Mouse (Mus musculus): ENCODE results near the gene Lsamp. TPM values are rescaled to one million over a fixed set of nuclear protein-coding genes. Genes with fewer than 3 reads are reported as not detected.

Lsamp gene
- polyA plus RNA-seq, 1 experiment from 2014 or later, result 1.5 TPM

DNA sequence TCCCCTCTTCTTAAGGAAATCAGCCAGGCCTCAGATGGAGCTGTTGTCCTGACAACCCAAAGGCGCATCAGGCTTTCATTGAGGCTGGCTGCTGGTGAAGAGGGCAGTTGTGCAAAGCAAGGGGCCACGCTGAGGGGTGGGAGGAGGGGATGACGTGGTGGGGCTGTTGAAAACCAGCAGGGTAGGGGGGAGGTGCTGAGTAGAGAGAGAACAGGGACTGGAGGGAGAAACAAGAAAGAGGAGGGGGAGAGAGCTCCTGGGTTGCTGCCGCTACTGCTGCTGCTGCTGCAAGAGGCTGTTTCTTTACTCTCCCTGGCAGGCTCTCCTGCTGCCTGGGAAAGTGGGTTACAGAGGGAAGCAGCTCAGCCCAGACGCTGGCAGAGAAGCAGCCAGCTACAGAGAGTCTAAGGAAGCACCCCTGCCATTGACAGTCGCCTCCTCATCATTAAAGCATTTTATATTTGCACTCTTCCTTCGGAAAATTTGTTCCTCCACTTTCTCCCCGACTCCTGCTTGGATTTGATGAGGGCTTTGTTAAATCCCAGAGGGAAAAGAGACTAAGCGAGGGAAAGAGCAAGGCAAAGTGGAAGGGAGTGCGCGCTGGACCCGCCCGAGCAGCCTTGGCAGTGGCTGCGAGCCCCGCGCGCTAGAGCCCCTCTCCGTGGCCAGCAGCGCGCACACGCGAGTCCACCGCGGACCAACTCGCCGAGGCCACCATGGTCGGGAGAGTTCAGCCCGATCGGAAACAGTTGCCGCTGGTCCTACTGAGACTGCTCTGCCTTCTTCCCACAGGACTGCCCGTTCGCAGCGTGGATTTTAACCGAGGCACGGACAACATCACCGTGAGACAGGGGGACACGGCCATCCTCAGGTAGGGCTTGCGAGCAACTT is 1548.7 kb downstream of the Lsamp start:
- Histone ChIP-seq H3K9ac (ENCODE audit: low read depth, low read length) (no peak overlapping the region), H3K36me3 (ENCODE audit: control insufficient read depth, insufficient read depth) (no peaks in the 10 kb centered on the region), H3K9me3 (ENCODE audit: control insufficient read depth) (no peaks in the 10 kb centered on the region), H3K27ac (ENCODE audit: low read depth, low read length) (no peak overlapping the region), H3K4me3 (ENCODE audit: low read depth, low read length) (peak overlapping the region; percentile 36), H3K4me1 (replicated peaks; ENCODE audit: control insufficient read depth, insufficient read depth, low read length) (no peaks in the 10 kb centered on the region), H3K4me2 (replicated peaks; ENCODE audit: low read depth) (peak overlapping the region; percentile 66), H3K27me3 (replicated peaks; ENCODE audit: control insufficient read depth, insufficient read depth, low read length) (no peaks in the 10 kb centered on the region)
- no peak for ATAC-seq
- 2% methylated on average over 38 of the region's 38 CpGs for WGBS
- TF ChIP-seq CTCF (IDR thresholded peaks at IDR 0.05; ENCODE audit: low read depth), result no peak

GRCm38 (mm10) chr16:41533686-41534085 is 1549.5 kb downstream of the Lsamp start:
- WGBS, result 16% methylated on average over 6 of the region's 6 CpGs
- no peaks in the 10 kb centered on the region for H3K36me3 ChIP-seq (ENCODE audit: control insufficient read depth, insufficient read depth)
- no peaks in the 10 kb centered on the region for H3K4me1 ChIP-seq (replicated peaks; ENCODE audit: control insufficient read depth, insufficient read depth, low read length)
- H3K4me2 ChIP-seq (replicated peaks; ENCODE audit: low read depth), result peak overlapping the region; percentile 66
- no peak overlapping the region for H3K27ac ChIP-seq (ENCODE audit: low read depth, low read length)
- no peak for TF ChIP-seq CTCF (IDR thresholded peaks at IDR 0.05; ENCODE audit: low read depth)
- H3K9ac ChIP-seq (ENCODE audit: low read depth, low read length), result no peak overlapping the region
- ATAC-seq, result no peak
- H3K4me3 ChIP-seq (ENCODE audit: low read depth, low read length), result peak overlapping the region; percentile 36
- no peaks in the 10 kb centered on the region for H3K27me3 ChIP-seq (replicated peaks; ENCODE audit: control insufficient read depth, insufficient read depth, low read length)
- no peaks in the 10 kb centered on the region for H3K9me3 ChIP-seq (ENCODE audit: control insufficient read depth)

- WGBS, result 85% methylated on average over 1 of the region's 1 CpGs
- ATAC-seq, result no peak
- Histone ChIP-seq H3K4me2 (replicated peaks; ENCODE audit: low read depth) (no peak overlapping the region), H3K36me3 (ENCODE audit: control insufficient read depth, insufficient read depth) (no peaks in the 10 kb centered on the region), H3K4me1 (replicated peaks; ENCODE audit: control insufficient read depth, insufficient read depth, low read length) (no peaks in the 10 kb centered on the region), H3K4me3 (ENCODE audit: low read depth, low read length) (no peak overlapping the region), H3K27me3 (replicated peaks; ENCODE audit: control insufficient read depth, insufficient read depth, low read length) (no peaks in the 10 kb centered on the region), H3K9ac (ENCODE audit: low read depth, low read length) (no peak overlapping the region), H3K27ac (ENCODE audit: low read depth, low read length) (no peak overlapping the region), H3K9me3 (ENCODE audit: control insufficient read depth) (no peaks in the 10 kb centered on the region)
- no peak for TF ChIP-seq CTCF (IDR thresholded peaks at IDR 0.05; ENCODE audit: low read depth)
Measured at GRCm38 (mm10) chr16:41535806-41536205, 1551.6 kb downstream of the Lsamp start.

GRCm38 (mm10) chr16:41542641-41543040 is 1558.5 kb downstream of the Lsamp start:
- WGBS, result 45% methylated on average over 2 of the region's 2 CpGs
- H3K27me3 ChIP-seq (replicated peaks; ENCODE audit: control insufficient read depth, insufficient read depth, low read length), result no peaks in the 10 kb centered on the region
- no peaks in the 10 kb centered on the region for H3K4me1 ChIP-seq (replicated peaks; ENCODE audit: control insufficient read depth, insufficient read depth, low read length)
- H3K27ac ChIP-seq (ENCODE audit: low read depth, low read length), result no peak overlapping the region
- no peak overlapping the region for H3K4me2 ChIP-seq (replicated peaks; ENCODE audit: low read depth)
- no peak overlapping the region for H3K4me3 ChIP-seq (ENCODE audit: low read depth, low read length)
- no peak for ATAC-seq
- no peak overlapping the region for H3K9ac ChIP-seq (ENCODE audit: low read depth, low read length)
- no peaks in the 10 kb centered on the region for H3K9me3 ChIP-seq (ENCODE audit: control insufficient read depth)
- TF ChIP-seq CTCF (IDR thresholded peaks at IDR 0.05; ENCODE audit: low read depth), result peak; percentile 52
- H3K36me3 ChIP-seq (ENCODE audit: control insufficient read depth, insufficient read depth), result no peaks in the 10 kb centered on the region

DNA sequence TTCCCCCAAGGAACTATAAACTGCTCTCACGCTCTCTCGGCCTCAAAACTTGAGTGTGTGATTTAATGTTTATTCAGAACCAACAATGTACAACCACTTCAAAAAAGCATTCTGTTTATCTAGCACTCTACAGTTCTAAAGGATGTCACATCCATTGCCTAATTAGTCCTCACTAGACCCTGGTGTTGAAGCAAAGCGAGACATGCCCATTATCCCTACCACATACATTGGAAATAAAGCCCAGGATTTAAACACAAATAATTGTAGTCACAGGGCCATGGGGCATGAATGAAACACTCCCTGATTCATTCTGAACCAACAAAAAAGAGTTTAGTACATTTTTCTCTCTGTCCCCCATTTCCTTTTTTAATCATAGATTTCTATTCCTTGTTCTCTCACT is 1567.0 kb downstream of the Lsamp start:
- no peaks in the 10 kb centered on the region for H3K4me1 ChIP-seq (replicated peaks; ENCODE audit: control insufficient read depth, insufficient read depth, low read length)
- 79% methylated on average over 3 of the region's 3 CpGs for WGBS
- no peak for ATAC-seq
- no peaks in the 10 kb centered on the region for H3K27me3 ChIP-seq (replicated peaks; ENCODE audit: control insufficient read depth, insufficient read depth, low read length)
- no peaks in the 10 kb centered on the region for H3K9me3 ChIP-seq (ENCODE audit: control insufficient read depth)
- no peak for TF ChIP-seq CTCF (IDR thresholded peaks at IDR 0.05; ENCODE audit: low read depth)
- no peak overlapping the region for H3K4me2 ChIP-seq (replicated peaks; ENCODE audit: low read depth)
- H3K9ac ChIP-seq (ENCODE audit: low read depth, low read length), result no peak overlapping the region
- H3K4me3 ChIP-seq (ENCODE audit: low read depth, low read length), result no peak overlapping the region
- H3K27ac ChIP-seq (ENCODE audit: low read depth, low read length), result no peak overlapping the region
- no peaks in the 10 kb centered on the region for H3K36me3 ChIP-seq (ENCODE audit: control insufficient read depth, insufficient read depth)

DNA sequence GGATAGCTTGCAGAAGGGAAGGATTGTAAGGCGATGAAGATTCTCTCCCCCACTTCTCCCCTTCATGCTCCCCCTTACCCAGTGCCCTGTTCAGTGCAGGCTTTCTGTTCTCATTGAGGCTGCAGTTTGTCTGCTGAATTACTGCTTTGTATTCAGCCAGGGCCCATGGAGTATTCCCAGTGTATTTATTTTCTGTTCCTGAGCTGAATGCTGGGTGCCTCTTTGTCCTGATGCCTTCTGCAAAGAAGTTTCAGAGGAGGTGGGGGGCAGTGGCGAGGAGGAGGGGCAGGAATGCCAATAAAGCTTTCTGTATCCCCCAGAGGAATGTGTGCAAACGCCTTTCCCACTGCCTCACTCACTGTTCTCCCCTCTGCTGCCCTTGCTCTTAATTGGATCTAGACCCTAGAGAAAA is 1567.7 kb downstream of the Lsamp start:
- Histone ChIP-seq H3K4me2 (replicated peaks; ENCODE audit: low read depth) (no peak overlapping the region), H3K36me3 (ENCODE audit: control insufficient read depth, insufficient read depth) (no peaks in the 10 kb centered on the region), H3K27me3 (replicated peaks; ENCODE audit: control insufficient read depth, insufficient read depth, low read length) (no peaks in the 10 kb centered on the region), H3K9me3 (ENCODE audit: control insufficient read depth) (no peaks in the 10 kb centered on the region), H3K4me1 (replicated peaks; ENCODE audit: control insufficient read depth, insufficient read depth, low read length) (no peaks in the 10 kb centered on the region), H3K4me3 (ENCODE audit: low read depth, low read length) (no peak overlapping the region), H3K9ac (ENCODE audit: low read depth, low read length) (no peak overlapping the region), H3K27ac (ENCODE audit: low read depth, low read length) (no peak overlapping the region)
- TF ChIP-seq CTCF (IDR thresholded peaks at IDR 0.05; ENCODE audit: low read depth), result no peak
- no peak for ATAC-seq
- WGBS, result 30% methylated on average over 3 of the region's 3 CpGs
